Mouse (Mus musculus) midbrain, embryonic 10.5 days (tissue): ENCODE results near the gene Pecr. TPM values are rescaled to one million over a fixed set of nuclear protein-coding genes. Genes with fewer than 3 reads are reported as not detected.
A peak's percentile ranks its signal among the peaks of the same experiment; 100 is the strongest.

Source experiments
- DNase-seq: peaks from one replicate; pipeline ENCODE4 v3.0.0-alpha.2; 2017; ENCODE audit warnings: low spot score
- H3K27ac ChIP-seq: fragments of 300-500 bp; sonication (generic); replicated peaks from 2 replicates; pipeline ENCODE4 v1.5.1; 2016; ENCODE audit warnings: mild to moderate bottlenecking
- H3K27me3 ChIP-seq: fragments of 300-500 bp; sonication (generic); 2 replicates; pipeline ENCODE4 v1.6.1; 2016; ENCODE audit warnings: low read depth, mild to moderate bottlenecking; ENCODE audit not compliant: poor library complexity, severe bottlenecking
- H3K36me3 ChIP-seq: fragments of 300-500 bp; sonication (generic); 2 replicates; pipeline ENCODE4 v1.6.1; 2016; ENCODE audit warnings: mild to moderate bottlenecking, moderate library complexity
- H3K4me1 ChIP-seq: fragments of 300-500 bp; sonication (generic); 2 replicates; pipeline ENCODE4 v1.6.1; 2016
- H3K4me3 ChIP-seq: fragments of 300-500 bp; sonication (generic); 2 replicates; pipeline ENCODE4 v1.5.1; 2016; ENCODE audit warnings: mild to moderate bottlenecking, moderate library complexity
- H3K9me3 ChIP-seq: fragments of 300-500 bp; sonication (generic); replicated peaks from 2 replicates; pipeline ENCODE4 v1.6.1; 2016; ENCODE audit warnings: mild to moderate bottlenecking
- WGBS: fragments of 180-500 bp; shearing (Covaris S2); methylation state at CpG from one replicate; pipeline ENCODE4 v1.1.7; 2016; 5-methylcytosine and 5-hydroxymethylcytosine counted together
- polyA plus RNA-seq: library from polyadenylated mRNA; unstranded; fragments of >200 nt; fragmentation: Nextera tagmentation; extraction: Ambion mirVana; gene quantifications from 2 replicates; pipeline ENCODE4 v1.2.1, GENCODE M21; 2016

Pecr gene
- polyA plus RNA-seq, 1 experiment from 2014 or later: 18.2 TPM

DNA sequence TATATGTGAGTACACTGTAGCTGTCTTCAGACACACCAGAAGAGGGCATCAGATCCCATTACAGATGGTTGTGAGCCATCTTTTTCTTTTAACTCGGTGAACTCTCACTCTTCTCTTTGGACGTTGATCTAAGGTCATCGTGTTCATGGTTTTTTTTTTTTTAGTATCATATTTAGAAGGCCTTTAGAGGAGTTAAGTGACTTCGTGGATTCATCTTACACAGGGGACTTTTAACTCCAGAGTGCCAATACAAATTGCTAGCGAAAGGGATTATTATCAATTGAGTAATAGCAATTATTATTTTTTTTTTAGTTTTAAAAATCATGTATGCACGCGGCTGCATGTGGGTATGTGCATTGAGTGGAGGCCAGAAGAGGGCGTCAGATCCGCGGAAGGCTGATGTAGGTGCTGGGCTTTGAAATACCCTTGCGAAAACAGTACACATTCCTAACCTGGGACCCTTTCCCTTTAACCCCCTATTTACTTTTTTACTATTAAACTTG, 22.6 kb upstream of the Pecr start:
- DNase-seq: no peak
- 6% methylated on average over 11 of the region's 11 CpGs for WGBS

DNA sequence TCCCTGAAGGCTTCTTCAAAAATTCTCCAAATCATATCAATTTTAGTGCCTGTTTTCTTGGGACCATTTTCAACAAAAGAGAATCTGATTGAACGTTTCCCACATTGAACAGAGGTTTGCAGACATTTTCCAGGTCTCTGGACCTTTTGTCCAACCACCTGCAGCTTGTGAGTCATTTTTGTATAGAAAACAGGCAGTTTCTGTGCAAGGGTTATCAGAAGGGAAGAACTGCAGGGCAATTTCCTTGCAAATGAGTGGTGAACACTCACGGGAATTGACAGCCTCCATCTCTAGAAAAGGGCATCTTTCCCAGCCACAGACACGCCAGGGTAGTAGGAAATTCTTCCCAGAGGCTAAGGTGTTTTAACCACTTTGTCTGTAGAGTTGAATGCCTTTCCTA, 22.1 kb upstream of the Pecr start:
- Histone ChIP-seq H3K27ac (peak overlapping the region; percentile 92), H3K9me3 (no peaks in the 10 kb centered on the region), H3K4me1 (peaks cover 33% of the 10 kb centered on the region), H3K36me3 (peaks cover 4% of the 10 kb centered on the region; the same call in 1 of the 2 replicates), H3K27me3 (no peaks in the 10 kb centered on the region), H3K4me3 (no peak overlapping the region)
- DNase-seq: no peak
- 70% methylated on average over 3 of the region's 3 CpGs for WGBS

More for the DNA sequence above, 22.6 kb upstream of the Pecr start:
- Histone ChIP-seq H3K4me1 (peaks cover 33% of the 10 kb centered on the region), H3K9me3 (no peaks in the 10 kb centered on the region), H3K27me3 (no peaks in the 10 kb centered on the region), H3K27ac (peak overlapping the region; percentile 92), H3K36me3 (peaks cover 8% of the 10 kb centered on the region), H3K4me3 (peak overlapping the region; percentile 63)

GRCm38 (mm10) chr1:72301845-72302244, 17.7 kb upstream of the Pecr start:
- Histone ChIP-seq H3K27me3 (no peaks in the 10 kb centered on the region), H3K36me3 (no peaks in the 10 kb centered on the region), H3K27ac (no peak overlapping the region), H3K4me1 (peaks cover 6% of the 10 kb centered on the region; the same call in 1 of the 2 replicates), H3K9me3 (no peaks in the 10 kb centered on the region), H3K4me3 (no peak overlapping the region)
- DNase-seq: no peak
- WGBS: 86% methylated on average over 1 of the region's 1 CpGs

GRCm38 (mm10) chr1:72295746-72296145, 11.6 kb upstream of the Pecr start:
- 92% methylated on average over 8 of the region's 8 CpGs for WGBS
- Histone ChIP-seq H3K36me3 (no peaks in the 10 kb centered on the region), H3K9me3 (no peaks in the 10 kb centered on the region), H3K27ac (no peak overlapping the region), H3K27me3 (no peaks in the 10 kb centered on the region), H3K4me3 (no peak overlapping the region), H3K4me1 (no peaks in the 10 kb centered on the region)
- DNase-seq: no peak

DNA sequence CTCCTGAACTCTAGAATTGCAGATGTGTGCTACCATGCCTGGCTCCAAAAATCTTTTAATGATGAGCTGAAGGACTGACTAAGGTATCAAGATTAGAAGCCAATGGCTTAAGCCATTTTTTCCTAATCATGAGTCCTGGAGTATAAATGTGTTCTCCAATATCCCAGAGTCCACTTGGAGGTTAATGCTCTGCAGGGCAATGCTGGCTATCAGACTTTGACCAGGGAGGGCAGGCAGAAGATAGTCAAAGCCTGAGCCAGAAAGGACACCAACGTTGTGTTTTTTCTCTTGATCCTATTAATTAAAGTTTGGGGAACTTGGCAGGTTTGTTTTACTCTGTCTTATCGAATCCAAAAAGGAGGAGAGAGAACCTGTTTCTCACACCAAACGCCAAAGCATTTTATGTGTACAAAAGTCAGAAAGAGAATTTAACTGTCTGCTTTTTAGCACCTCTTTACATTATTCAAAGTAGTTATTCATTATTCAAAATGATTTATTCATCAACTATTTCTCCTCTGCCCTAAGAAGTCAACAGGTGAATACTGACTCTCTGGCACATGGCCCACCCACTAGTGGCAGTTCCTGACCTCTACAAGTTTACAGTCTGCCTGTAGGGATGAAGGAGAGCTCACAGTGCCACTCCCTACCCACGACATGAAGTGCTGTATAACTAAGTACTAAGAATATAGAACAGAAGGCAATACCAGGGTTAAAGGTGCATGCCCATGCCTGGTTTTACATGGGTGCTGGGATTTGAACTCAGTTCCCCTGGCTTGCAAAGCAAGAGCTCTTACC, 10.0 kb upstream of the Pecr start:
- no peaks in the 10 kb centered on the region for H3K4me1 ChIP-seq
- H3K27ac ChIP-seq: no peak overlapping the region
- H3K36me3 ChIP-seq: no peaks in the 10 kb centered on the region
- no peak overlapping the region for H3K4me3 ChIP-seq
- WGBS: 63% methylated on average over 4 of the region's 4 CpGs
- H3K27me3 ChIP-seq: no peaks in the 10 kb centered on the region
- no peak for DNase-seq
- no peaks in the 10 kb centered on the region for H3K9me3 ChIP-seq

- Histone ChIP-seq H3K27me3 (no peaks in the 10 kb centered on the region), H3K4me3 (no peak overlapping the region), H3K9me3 (no peaks in the 10 kb centered on the region), H3K27ac (no peak overlapping the region), H3K4me1 (peaks cover 8% of the 10 kb centered on the region), H3K36me3 (no peaks in the 10 kb centered on the region)
- DNase-seq: no peak
- 95% methylated on average over 2 of the region's 2 CpGs for WGBS
These were observed 7.8 kb upstream of the Pecr start for GRCm38 (mm10) chr1:72291925-72292324.

DNA sequence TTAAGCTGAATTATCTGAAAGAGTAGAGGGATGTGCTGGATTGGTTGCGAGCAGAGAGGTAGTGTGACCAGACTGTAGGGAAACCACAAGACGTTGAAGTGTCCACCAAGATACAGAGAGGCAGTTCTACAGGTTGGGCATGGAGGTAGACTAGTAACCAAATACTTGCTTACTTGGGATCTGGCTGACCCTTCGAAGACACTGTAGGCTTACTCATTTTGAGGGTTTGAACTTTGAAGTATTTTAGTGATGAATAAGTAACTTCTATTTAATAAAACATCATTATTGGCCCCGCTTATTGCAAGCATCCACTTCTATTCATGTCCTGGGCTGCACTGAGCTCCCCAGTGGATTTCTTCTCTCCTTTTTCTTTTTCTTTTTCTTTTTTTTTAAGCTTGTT, 7.3 kb upstream of the Pecr start:
- 93% methylated on average over 4 of the region's 4 CpGs for WGBS
- H3K36me3 ChIP-seq: no peaks in the 10 kb centered on the region
- peaks cover 14% of the 10 kb centered on the region for H3K4me1 ChIP-seq
- no peak overlapping the region for H3K27ac ChIP-seq
- DNase-seq: no peak
- no peak overlapping the region for H3K4me3 ChIP-seq
- H3K9me3 ChIP-seq: no peaks in the 10 kb centered on the region
- no peaks in the 10 kb centered on the region for H3K27me3 ChIP-seq

- Histone ChIP-seq H3K4me1 (peaks cover 19% of the 10 kb centered on the region), H3K4me3 (no peak overlapping the region), H3K27me3 (no peaks in the 10 kb centered on the region), H3K27ac (no peak overlapping the region), H3K36me3 (no peaks in the 10 kb centered on the region), H3K9me3 (no peaks in the 10 kb centered on the region)
- DNase-seq: no peak
- 96% methylated on average over 4 of the region's 4 CpGs for WGBS
These were observed 6.8 kb upstream of the Pecr start for GRCm38 (mm10) chr1:72290896-72291295.

GRCm38 (mm10) chr1:72288527-72289150, 4.5 kb upstream of the Pecr start:
- Histone ChIP-seq H3K27me3 (peaks cover 12% of the 10 kb centered on the region; the same call in 1 of the 2 replicates), H3K4me1 (peaks cover 37% of the 10 kb centered on the region), H3K9me3 (no peaks in the 10 kb centered on the region), H3K4me3 (no peak overlapping the region), H3K36me3 (no peaks in the 10 kb centered on the region), H3K27ac (no peak overlapping the region)
- 87% methylated on average over 4 of the region's 4 CpGs for WGBS
- DNase-seq: no peak

GRCm38 (mm10) chr1:72287893-72288292, 3.8 kb upstream of the Pecr start:
- peak overlapping the region; percentile 77 for H3K27ac ChIP-seq
- no peaks in the 10 kb centered on the region for H3K36me3 ChIP-seq
- 87% methylated on average over 4 of the region's 4 CpGs for WGBS
- H3K4me1 ChIP-seq: peaks cover 38% of the 10 kb centered on the region
- H3K4me3 ChIP-seq: no peak overlapping the region
- no peak for DNase-seq
- peaks cover 12% of the 10 kb centered on the region; the same call in 1 of the 2 replicates for H3K27me3 ChIP-seq
- H3K9me3 ChIP-seq: no peaks in the 10 kb centered on the region

DNA sequence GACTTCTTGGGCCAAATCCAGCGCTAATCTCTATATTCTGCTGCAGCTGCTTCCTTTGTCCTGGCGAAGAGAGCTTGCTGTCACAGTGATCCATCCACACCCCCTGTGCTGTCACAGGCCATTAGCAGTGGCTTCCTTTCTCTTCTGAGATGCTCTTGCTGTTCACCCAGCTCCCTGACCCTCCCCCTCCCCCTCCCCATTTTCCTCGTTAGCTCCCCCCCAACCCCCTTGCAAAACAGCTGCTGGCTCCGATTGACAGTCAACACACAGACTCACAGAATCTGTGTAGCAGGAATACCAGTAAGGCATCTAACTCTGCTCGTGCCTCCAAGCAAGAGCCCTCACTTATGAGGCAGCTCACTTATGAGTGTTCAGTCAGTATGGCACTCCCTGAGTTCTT, 2.8 kb upstream of the Pecr start:
- Histone ChIP-seq H3K27ac (peak overlapping the region; percentile 77), H3K4me3 (peak overlapping the region; percentile 1; the same call in 1 of the 2 replicates), H3K27me3 (peaks cover 12% of the 10 kb centered on the region; the same call in 1 of the 2 replicates), H3K36me3 (no peaks in the 10 kb centered on the region), H3K4me1 (peaks cover 38% of the 10 kb centered on the region), H3K9me3 (no peaks in the 10 kb centered on the region)
- 20% methylated on average over 5 of the region's 5 CpGs for WGBS
- DNase-seq: peak; percentile 64

- Histone ChIP-seq H3K27ac (peak overlapping the region; percentile 85), H3K4me1 (peaks cover 38% of the 10 kb centered on the region), H3K36me3 (no peaks in the 10 kb centered on the region), H3K9me3 (no peaks in the 10 kb centered on the region), H3K27me3 (peaks cover 12% of the 10 kb centered on the region; the same call in 1 of the 2 replicates), H3K4me3 (peak overlapping the region; percentile 71)
- no peak for DNase-seq
- WGBS: 9% methylated on average over 5 of the region's 5 CpGs
These were observed 425 bp upstream of the Pecr start for GRCm38 (mm10) chr1:72284539-72284938.

GRCm38 (mm10) chr1:72282604-72283003, 1.5 kb downstream of the Pecr start:
- Histone ChIP-seq H3K36me3 (no peaks in the 10 kb centered on the region), H3K9me3 (no peaks in the 10 kb centered on the region), H3K4me3 (no peak overlapping the region), H3K27ac (no peak overlapping the region), H3K27me3 (peaks cover 12% of the 10 kb centered on the region; the same call in 1 of the 2 replicates), H3K4me1 (peaks cover 36% of the 10 kb centered on the region)
- no peak for DNase-seq
- 78% methylated on average over 1 of the region's 1 CpGs for WGBS
